Mouse (Mus musculus): ENCODE results near the gene Tgfbr3. TPM values are rescaled to one million over a fixed set of nuclear protein-coding genes. Genes with fewer than 3 reads are reported as not detected.
"Not testable (repeated sequence)": the region's sequence is repeated elsewhere in the genome, so short reads cannot be mapped to it uniquely, and the experiment has no call there.

The Tgfbr3 gene
- polyA plus RNA-seq, 1 experiment from 2014 or later, result 4.3 TPM

DNA sequence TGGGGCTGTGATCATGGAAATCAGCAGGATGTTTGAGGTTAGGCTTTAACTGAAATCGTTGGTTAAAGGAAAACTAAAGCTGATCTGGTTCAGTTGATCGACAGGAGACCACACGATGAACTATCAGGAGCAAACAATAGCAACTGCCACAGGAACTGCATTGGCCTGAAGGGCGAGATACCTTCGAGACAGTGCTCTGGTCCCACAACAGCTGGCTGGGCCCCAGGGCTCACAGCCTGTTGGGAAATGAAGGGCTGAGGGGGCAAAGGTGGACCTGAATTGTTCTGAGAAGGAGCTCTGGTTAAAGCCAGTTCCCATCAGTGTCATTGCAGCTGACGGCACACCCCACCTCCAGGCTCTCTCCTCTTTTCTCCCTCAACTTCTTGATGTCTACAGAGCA lies 52.5 kb downstream of the Tgfbr3 start:
- Histone ChIP-seq H3K36me3 (ENCODE audit: control insufficient read depth, insufficient read depth, low read length) (no peaks in the 10 kb centered on the region), H3K27me3 (ENCODE audit: control insufficient read depth, insufficient read depth, low read depth, low read length) (no peaks in the 10 kb centered on the region; the same call in 1 of the 2 replicates), H3K9me3 (replicated peaks; ENCODE audit: control insufficient read depth, low read length, poor library complexity, severe bottlenecking) (no peaks in the 10 kb centered on the region), H3K27ac (ENCODE audit: low read length) (no peak overlapping the region), H3K4me3 (ENCODE audit: low read depth, low read length) (no peak overlapping the region), H3K4me1 (ENCODE audit: control insufficient read depth, insufficient read depth, low read length) (no peaks in the 10 kb centered on the region; the same call in 1 of the 2 replicates), H3K4me2 (ENCODE audit: low read length) (no peak overlapping the region), H3K9ac (ENCODE audit: low read depth, low read length) (no peak overlapping the region)
- WGBS, result 71% methylated on average over 6 of the region's 6 CpGs
- ATAC-seq, result no peak

DNA sequence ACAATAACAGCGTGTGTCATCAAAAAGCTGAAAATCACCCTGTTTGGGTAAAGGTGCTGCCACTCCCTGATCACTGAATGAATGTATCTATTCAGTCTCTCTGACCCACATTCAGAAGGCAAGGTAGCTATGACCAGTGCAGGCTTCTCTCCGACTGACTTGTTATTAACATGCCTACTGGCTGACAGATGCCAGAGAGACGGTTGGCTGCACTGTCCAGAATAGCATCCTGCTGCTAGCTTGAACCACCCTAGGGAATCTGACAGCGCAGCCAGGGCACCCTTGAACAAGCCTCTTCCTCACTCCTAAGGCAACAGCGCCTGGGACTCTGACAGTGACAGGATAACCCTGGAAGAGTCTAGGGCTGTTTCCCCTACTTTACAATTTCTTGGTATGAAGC lies 53.4 kb downstream of the Tgfbr3 start:
- no peaks in the 10 kb centered on the region; the same call in 1 of the 2 replicates for H3K4me1 ChIP-seq (ENCODE audit: control insufficient read depth, insufficient read depth, low read length)
- no peak overlapping the region for H3K27ac ChIP-seq (ENCODE audit: low read length)
- no peaks in the 10 kb centered on the region; the same call in 1 of the 2 replicates for H3K27me3 ChIP-seq (ENCODE audit: control insufficient read depth, insufficient read depth, low read depth, low read length)
- H3K36me3 ChIP-seq (ENCODE audit: control insufficient read depth, insufficient read depth, low read length), result no peaks in the 10 kb centered on the region
- 71% methylated on average over 5 of the region's 5 CpGs for WGBS
- no peak for ATAC-seq
- H3K9ac ChIP-seq (ENCODE audit: low read depth, low read length), result no peak overlapping the region
- H3K9me3 ChIP-seq (replicated peaks; ENCODE audit: control insufficient read depth, low read length, poor library complexity, severe bottlenecking), result no peaks in the 10 kb centered on the region
- H3K4me2 ChIP-seq (ENCODE audit: low read length), result no peak overlapping the region
- H3K4me3 ChIP-seq (ENCODE audit: low read depth, low read length), result no peak overlapping the region

DNA sequence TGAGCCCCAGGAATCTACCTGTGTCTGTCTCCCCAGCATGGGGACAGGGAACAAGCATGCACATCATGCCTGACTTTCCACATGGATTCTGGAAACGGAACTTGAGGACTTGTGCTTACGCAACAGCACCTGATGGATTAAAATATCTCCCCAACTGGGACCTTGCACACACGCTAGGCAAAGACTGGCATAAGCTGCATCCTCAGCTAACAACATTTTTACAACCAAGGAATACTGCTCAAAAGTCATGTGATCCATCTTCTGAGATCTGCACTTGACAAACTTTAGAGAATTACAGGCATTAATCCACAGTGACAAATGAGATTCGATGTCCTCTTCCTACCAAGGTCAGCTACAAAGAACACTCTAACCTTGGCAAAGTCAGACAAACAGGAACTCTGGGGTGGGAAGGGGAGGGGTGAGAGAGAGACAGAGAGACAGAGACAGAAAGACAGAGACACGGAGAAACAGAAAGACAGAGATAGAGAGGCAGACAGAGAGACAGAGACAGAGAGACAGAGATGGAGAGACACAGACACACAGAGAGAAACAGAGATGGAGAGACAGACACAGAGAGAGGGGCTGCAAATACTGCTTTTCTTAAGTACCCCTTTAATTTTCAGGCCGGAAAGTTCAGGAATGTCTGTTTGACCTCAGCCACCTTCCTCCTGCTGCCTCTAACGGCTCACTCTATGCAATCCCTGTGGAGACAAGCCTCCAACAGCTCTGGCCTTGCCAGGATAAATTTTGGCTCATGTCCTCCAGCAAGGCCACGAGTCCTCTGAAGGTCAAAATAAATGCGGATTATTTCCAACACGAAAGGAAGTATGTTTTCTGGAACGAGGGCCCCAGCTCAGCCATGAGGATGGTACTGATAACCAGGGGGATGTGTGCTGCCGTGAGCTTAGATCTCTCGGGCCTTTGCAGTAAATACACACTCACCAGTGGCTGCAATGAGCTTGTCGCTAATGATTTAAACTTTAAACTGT lies 55.8 kb downstream of the Tgfbr3 start:
- no peak for ATAC-seq

DNA sequence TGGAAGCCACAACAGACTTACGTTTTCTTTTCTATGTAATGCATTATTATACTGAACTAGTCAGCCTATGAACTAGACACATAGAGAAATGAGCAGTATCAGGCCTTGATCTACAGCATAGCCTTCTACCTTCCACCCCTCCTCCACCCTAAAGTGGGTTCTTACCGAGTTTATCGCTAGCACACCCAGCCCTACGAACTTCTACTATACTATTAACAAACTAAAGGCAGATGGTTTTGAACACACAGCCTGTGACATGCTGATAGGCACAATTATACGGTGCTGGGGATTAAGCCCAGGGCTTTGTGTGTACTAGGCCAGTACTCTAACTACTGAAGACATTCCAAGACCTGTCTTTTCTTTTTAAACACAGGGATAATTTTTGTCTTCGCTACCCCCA lies 59.2 kb downstream of the Tgfbr3 start:
- Histone ChIP-seq H3K27me3 (ENCODE audit: control insufficient read depth, insufficient read depth, low read depth, low read length) (no peaks in the 10 kb centered on the region; the same call in 1 of the 2 replicates), H3K9me3 (replicated peaks; ENCODE audit: control insufficient read depth, low read length, poor library complexity, severe bottlenecking) (no peaks in the 10 kb centered on the region), H3K27ac (ENCODE audit: low read length) (no peak overlapping the region), H3K9ac (ENCODE audit: low read depth, low read length) (no peak overlapping the region), H3K4me3 (ENCODE audit: low read depth, low read length) (no peak overlapping the region), H3K4me1 (ENCODE audit: control insufficient read depth, insufficient read depth, low read length) (no peaks in the 10 kb centered on the region), H3K36me3 (ENCODE audit: control insufficient read depth, insufficient read depth, low read length) (no peaks in the 10 kb centered on the region), H3K4me2 (ENCODE audit: low read length) (no peak overlapping the region)
- WGBS, result 55% methylated on average over 6 of the region's 6 CpGs
- no peak for ATAC-seq

More for the DNA sequence above, 55.8 kb downstream of the Tgfbr3 start:
- Histone ChIP-seq H3K27ac (ENCODE audit: low read length) (no peak overlapping the region), H3K4me1 (ENCODE audit: control insufficient read depth, insufficient read depth, low read length) (no peaks in the 10 kb centered on the region; the same call in 1 of the 2 replicates), H3K9me3 (replicated peaks; ENCODE audit: control insufficient read depth, low read length, poor library complexity, severe bottlenecking) (no peaks in the 10 kb centered on the region), H3K36me3 (ENCODE audit: control insufficient read depth, insufficient read depth, low read length) (no peaks in the 10 kb centered on the region), H3K9ac (ENCODE audit: low read depth, low read length) (no peak overlapping the region), H3K4me3 (ENCODE audit: low read depth, low read length) (no peak overlapping the region), H3K27me3 (ENCODE audit: control insufficient read depth, insufficient read depth, low read depth, low read length) (no peaks in the 10 kb centered on the region), H3K4me2 (ENCODE audit: low read length) (no peak overlapping the region)
- WGBS, result 68% methylated on average over 14 of the region's 14 CpGs

DNA sequence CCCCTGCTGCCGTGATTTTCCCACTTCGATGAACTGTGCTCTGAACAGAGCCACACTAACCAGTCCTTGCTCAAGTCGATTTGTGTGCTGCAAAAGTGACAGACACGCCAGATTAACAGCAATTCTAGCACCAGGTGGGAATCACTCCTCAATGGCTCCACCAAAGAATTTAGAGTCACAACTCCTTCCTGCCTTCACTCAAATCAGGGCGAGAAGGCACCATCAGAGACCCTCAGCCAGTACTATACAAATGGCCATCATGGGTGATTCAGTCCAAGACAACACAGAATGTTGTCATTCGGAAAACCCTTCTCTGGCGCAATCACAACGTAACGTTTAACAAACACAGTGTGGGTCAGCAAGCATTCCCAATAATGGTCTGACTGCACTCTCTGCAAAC lies 60.4 kb downstream of the Tgfbr3 start:
- H3K9ac ChIP-seq (ENCODE audit: low read depth, low read length), result no peak overlapping the region
- no peak overlapping the region for H3K27ac ChIP-seq (ENCODE audit: low read length)
- no peaks in the 10 kb centered on the region for H3K36me3 ChIP-seq (ENCODE audit: control insufficient read depth, insufficient read depth, low read length)
- WGBS, result 81% methylated on average over 9 of the region's 9 CpGs
- no peaks in the 10 kb centered on the region for H3K4me1 ChIP-seq (ENCODE audit: control insufficient read depth, insufficient read depth, low read length)
- H3K27me3 ChIP-seq (ENCODE audit: control insufficient read depth, insufficient read depth, low read depth, low read length), result no peaks in the 10 kb centered on the region; the same call in 1 of the 2 replicates
- H3K4me2 ChIP-seq (ENCODE audit: low read length), result no peak overlapping the region
- ATAC-seq, result no peak
- H3K4me3 ChIP-seq (ENCODE audit: low read depth, low read length), result no peak overlapping the region
- H3K9me3 ChIP-seq (replicated peaks; ENCODE audit: control insufficient read depth, low read length, poor library complexity, severe bottlenecking), result no peaks in the 10 kb centered on the region

DNA sequence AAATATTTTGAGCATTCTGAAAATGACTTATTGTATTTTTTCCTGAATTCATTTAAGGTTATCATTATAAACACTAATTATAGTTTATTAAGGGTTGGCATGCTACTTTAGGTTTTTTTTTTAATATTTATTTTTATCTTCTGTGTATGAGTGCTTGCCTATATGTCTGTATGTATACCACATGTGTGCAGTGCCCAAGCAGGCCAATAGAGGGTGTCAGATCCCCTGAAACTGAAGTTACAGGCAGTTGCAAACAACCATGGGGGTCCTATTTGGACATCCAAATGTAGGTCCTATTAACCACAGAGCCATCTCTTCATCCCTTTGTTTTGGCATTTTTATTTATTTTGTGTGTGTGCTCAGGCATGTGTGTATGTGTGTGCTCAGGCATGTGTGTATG lies 61.8 kb downstream of the Tgfbr3 start:
- Histone ChIP-seq H3K4me3 (ENCODE audit: low read depth, low read length) (no peak overlapping the region), H3K4me1 (ENCODE audit: control insufficient read depth, insufficient read depth, low read length) (no peaks in the 10 kb centered on the region), H3K27me3 (ENCODE audit: control insufficient read depth, insufficient read depth, low read depth, low read length) (no peaks in the 10 kb centered on the region; the same call in 1 of the 2 replicates), H3K27ac (ENCODE audit: low read length) (no peak overlapping the region), H3K36me3 (ENCODE audit: control insufficient read depth, insufficient read depth, low read length) (no peaks in the 10 kb centered on the region), H3K4me2 (ENCODE audit: low read length) (no peak overlapping the region), H3K9me3 (replicated peaks; ENCODE audit: control insufficient read depth, low read length, poor library complexity, severe bottlenecking) (no peaks in the 10 kb centered on the region), H3K9ac (ENCODE audit: low read depth, low read length) (no peak overlapping the region)
- no peak for ATAC-seq

DNA sequence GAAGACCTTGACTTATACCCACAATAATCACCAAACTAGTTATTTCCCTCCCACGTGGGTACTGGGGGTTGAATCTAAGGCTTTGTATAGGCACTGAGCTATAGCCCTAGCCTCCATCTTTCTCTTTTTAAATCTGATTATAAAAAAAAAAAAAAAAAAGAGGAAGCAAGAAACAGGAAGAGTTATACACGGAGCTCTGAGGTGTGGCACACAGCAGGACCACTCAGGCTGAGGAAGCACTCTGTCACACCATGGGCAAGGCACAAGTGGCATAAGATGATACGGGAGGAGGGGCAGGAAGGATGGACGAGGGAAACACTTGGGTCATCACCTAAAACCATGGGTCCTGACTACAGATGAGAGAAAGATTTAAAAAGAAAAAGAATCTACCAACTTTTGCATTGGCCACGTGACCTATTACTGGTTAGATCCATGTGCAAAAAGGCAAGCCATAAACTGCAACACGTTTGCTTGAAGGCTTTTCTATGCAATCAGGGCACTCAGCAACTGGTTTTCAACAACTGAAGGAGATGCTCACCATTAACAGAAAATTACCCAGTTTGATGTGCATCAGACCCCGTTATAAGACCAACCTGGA lies 64.5 kb downstream of the Tgfbr3 start:
- Histone ChIP-seq H3K4me2 (ENCODE audit: low read length) (no peak overlapping the region), H3K36me3 (ENCODE audit: control insufficient read depth, insufficient read depth, low read length) (no peaks in the 10 kb centered on the region), H3K27me3 (ENCODE audit: control insufficient read depth, insufficient read depth, low read depth, low read length) (no peaks in the 10 kb centered on the region; the same call in 1 of the 2 replicates), H3K4me3 (ENCODE audit: low read depth, low read length) (no peak overlapping the region), H3K9ac (ENCODE audit: low read depth, low read length) (no peak overlapping the region), H3K27ac (ENCODE audit: low read length) (no peak overlapping the region), H3K9me3 (replicated peaks; ENCODE audit: control insufficient read depth, low read length, poor library complexity, severe bottlenecking) (no peaks in the 10 kb centered on the region), H3K4me1 (ENCODE audit: control insufficient read depth, insufficient read depth, low read length) (peaks cover 5% of the 10 kb centered on the region; the same call in 1 of the 2 replicates)
- whole genome bisulfite sequencing, result 84% methylated on average over 7 of the region's 7 CpGs
- ATAC-seq, result no peak

DNA sequence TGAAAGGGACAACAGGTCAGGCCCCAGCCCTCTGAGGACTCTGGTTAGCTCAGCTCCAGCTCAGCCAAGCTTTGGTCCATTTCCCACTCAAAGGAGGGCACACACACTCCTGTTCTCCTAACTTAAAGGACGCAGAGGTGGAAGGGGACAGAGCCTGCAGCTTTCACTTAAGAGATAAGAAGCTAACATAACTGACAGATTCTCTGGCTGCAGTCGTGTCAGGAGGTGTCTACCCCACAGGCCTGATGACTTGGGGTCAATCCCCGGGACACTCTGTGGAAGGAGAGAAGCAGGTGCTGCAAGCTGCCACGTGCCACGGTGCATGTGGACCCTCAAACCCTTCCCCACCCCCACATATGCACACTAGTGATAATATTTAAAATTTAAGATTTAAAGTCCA lies 65.3 kb downstream of the Tgfbr3 start:
- Histone ChIP-seq H3K9me3 (replicated peaks; ENCODE audit: control insufficient read depth, low read length, poor library complexity, severe bottlenecking) (no peaks in the 10 kb centered on the region), H3K4me2 (ENCODE audit: low read length) (no peak overlapping the region), H3K27ac (ENCODE audit: low read length) (no peak overlapping the region), H3K27me3 (ENCODE audit: control insufficient read depth, insufficient read depth, low read depth, low read length) (no peaks in the 10 kb centered on the region; the same call in 1 of the 2 replicates), H3K9ac (ENCODE audit: low read depth, low read length) (no peak overlapping the region), H3K4me3 (ENCODE audit: low read depth, low read length) (no peak overlapping the region), H3K4me1 (ENCODE audit: control insufficient read depth, insufficient read depth, low read length) (peaks cover 5% of the 10 kb centered on the region; the same call in 1 of the 2 replicates), H3K36me3 (ENCODE audit: control insufficient read depth, insufficient read depth, low read length) (no peaks in the 10 kb centered on the region)
- 73% methylated on average over 5 of the region's 5 CpGs for WGBS
- ATAC-seq, result no peak

DNA sequence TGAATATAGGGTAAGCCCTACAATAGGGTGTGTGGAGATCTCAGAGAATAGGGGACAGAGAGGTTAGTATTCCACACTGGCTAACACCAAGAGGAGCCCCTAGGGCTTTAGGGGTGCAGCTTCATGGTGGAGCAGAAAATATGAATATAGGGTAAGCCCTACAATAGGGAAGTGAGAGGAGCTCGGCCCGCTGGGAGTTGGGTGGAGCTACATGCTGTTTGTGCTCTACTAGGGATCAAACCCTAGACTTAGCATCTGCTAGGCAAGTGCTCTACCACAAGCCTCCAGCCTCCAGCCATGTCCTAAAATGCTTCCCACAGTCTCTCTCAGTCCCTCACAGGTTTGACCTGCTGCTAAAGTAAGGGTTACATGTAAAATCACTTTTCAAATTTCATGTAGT lies 65.9 kb downstream of the Tgfbr3 start:
- not testable (repeated sequence) for H3K9me3 ChIP-seq (replicated peaks; ENCODE audit: control insufficient read depth, low read length, poor library complexity, severe bottlenecking); H3K4me2 ChIP-seq (ENCODE audit: low read length); H3K9ac ChIP-seq (ENCODE audit: low read depth, low read length); H3K27me3 ChIP-seq (ENCODE audit: control insufficient read depth, insufficient read depth, low read depth, low read length); ATAC-seq; H3K4me3 ChIP-seq (ENCODE audit: low read depth, low read length); H3K36me3 ChIP-seq (ENCODE audit: control insufficient read depth, insufficient read depth, low read length); H3K27ac ChIP-seq (ENCODE audit: low read length); H3K4me1 ChIP-seq (ENCODE audit: control insufficient read depth, insufficient read depth, low read length)
- WGBS, result 86% methylated on average over 2 of the region's 2 CpGs

Measured in midbrain, embryonic 16.5 days (tissue).